Mouse (Mus musculus) cerebellum, adult 2 months (tissue): ENCODE measurements at regions not wholly inside any gene's neighbourhood (a gene's known extent, or its start where the extent isn't known, plus 50 kb on each side); places are given as distances from the start of the nearest gene placed in this dataset.

Experiments used
- DNase-seq, 2 experiments: peaks; one replicate each; pipeline ENCODE4 v3.0.0; 2021
- H3K27ac ChIP-seq: fragments of 200-500 bp; 2 replicates; pipeline ENCODE4 v1.5.1; 2012; ENCODE audit warnings: low read length, control low read depth, inconsistent platforms; ENCODE audit not compliant: insufficient read depth
- H3K27me3 ChIP-seq: fragments of 200-500 bp; 2 replicates; pipeline ENCODE4 v1.6.1; 2012; ENCODE audit warnings: inconsistent platforms, mild to moderate bottlenecking, low read length, moderate library complexity; ENCODE audit not compliant: control insufficient read depth, insufficient read depth
- H3K4me1 ChIP-seq: fragments of 200-500 bp; 2 replicates; pipeline ENCODE4 v1.6.1; 2011; ENCODE audit warnings: low read length; ENCODE audit not compliant: control insufficient read depth, insufficient read depth
- H3K4me3 ChIP-seq: fragments of 200-500 bp; replicated peaks from 2 replicates; pipeline ENCODE3; 2011; ENCODE audit warnings: mild to moderate bottlenecking, low read depth, low read length, control low read depth; ENCODE audit not compliant: insufficient read depth
- CTCF ChIP-seq: fragments of 200-500 bp; IDR thresholded peaks from 2 replicates; pipeline ENCODE4 v1.5.1; 2011; ENCODE audit warnings: low read depth, mild to moderate bottlenecking, control low read depth, low read length, moderate library complexity, borderline replicate concordance; ENCODE audit not compliant: insufficient read depth
- POLR2A ChIP-seq: fragments of 200-500 bp; IDR thresholded peaks from 2 replicates; pipeline ENCODE4 v1.6.1; 2011; ENCODE audit warnings: low read length, control low read depth, borderline replicate concordance; ENCODE audit not compliant: insufficient read depth
- WGBS: fragments of 180-500 bp; shearing (Covaris S2); methylation state at CpG from one replicate; pipeline ENCODE4 v1.1.7; 2018; 5-methylcytosine and 5-hydroxymethylcytosine counted together

DNA sequence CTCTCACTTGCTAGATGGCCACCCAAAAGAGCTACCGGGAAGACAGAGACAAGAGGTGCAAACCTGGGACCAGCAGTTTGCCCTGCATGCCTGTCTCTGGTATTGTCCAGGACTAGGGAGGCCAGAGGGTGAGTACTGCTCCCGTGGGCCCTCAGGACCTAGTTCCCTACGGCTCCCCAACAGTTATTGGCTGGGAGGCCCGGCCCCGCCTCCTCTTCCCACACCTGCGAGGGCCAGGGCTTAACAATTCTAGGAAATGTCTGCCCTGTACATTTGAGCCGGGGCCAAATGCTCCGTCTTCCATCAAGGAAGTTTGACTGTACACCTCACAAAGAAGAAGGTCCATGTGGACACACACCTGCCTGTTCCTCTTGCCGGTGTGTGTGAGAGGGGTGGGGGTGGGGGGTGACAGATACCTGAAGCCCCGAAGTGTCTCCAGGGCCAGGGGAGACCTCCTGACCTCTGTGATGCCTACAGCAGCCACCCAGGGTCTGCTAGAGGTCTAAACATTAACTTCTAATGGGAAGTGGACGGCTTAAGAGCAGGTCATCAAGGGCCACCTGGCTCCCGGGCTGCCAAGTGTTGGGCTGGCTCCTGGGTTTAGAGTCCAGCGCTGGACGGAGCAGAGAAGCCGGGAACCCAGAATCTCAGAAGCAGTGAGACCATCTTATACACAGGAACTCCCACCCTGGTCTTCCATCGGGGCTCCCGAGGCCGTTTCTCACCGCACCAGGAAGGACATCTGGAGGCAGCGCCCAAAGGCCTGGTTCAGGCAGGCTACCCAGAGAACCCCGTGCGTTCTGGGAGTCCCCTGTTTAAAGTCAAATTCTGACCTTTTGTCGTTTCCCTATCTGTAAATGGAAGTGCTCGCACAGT is 146.5 kb downstream of the Vegfa start:
- WGBS: 75% methylated on average over 24 of the region's 24 CpGs
- no peak for TF ChIP-seq CTCF
- TF ChIP-seq POLR2A: no peak

DNA sequence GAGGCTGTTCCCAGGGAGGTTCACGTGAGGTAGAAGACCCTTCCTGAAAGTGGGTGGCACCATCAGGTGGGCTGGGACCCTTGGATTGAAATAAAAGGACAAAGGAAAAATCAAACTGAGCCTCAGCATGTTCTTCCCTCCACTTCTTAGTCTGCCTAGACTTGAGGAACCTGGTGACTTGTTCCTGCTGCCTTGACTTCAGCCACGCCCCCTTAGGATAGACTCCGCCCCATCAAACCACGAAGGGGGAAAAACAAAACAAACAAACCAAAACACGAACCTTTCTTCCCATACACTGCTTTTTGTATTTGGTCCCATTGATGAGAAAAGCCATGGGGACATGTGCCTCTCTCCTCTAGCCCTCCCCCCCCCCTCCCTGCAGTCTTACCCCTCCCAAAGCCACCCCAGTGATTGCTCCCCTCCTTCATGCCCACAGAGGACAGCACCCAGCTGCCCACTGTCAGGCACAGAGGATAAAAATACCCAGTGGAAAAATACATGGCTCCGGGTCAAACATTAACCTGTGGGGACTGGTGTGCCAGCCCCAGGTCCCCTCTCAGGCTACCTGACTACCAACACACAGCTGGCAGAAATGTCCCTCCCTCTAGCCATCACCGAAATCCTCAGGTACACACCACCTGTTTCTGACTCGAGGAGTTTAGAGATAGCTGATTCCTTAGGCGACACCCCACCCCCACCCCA is 148.0 kb downstream of the Vegfa start:
- Histone ChIP-seq H3K27ac (no peak overlapping the region), H3K4me1 (no peaks in the 10 kb centered on the region; the same call in 1 of the 2 replicates), H3K4me3 (no peak overlapping the region), H3K27me3 (no peaks in the 10 kb centered on the region; the same call in 1 of the 2 replicates)
- DNase-seq: no peak
- TF ChIP-seq CTCF (no peak), POLR2A (no peak)
- 79% methylated on average over 9 of the region's 9 CpGs for WGBS

More for the DNA sequence above, 146.5 kb downstream of the Vegfa start:
- Histone ChIP-seq H3K27ac (no peak overlapping the region), H3K27me3 (no peaks in the 10 kb centered on the region; the same call in 1 of the 2 replicates), H3K4me1 (peaks cover 7% of the 10 kb centered on the region), H3K4me3 (no peak overlapping the region)
- no peak for DNase-seq

DNA sequence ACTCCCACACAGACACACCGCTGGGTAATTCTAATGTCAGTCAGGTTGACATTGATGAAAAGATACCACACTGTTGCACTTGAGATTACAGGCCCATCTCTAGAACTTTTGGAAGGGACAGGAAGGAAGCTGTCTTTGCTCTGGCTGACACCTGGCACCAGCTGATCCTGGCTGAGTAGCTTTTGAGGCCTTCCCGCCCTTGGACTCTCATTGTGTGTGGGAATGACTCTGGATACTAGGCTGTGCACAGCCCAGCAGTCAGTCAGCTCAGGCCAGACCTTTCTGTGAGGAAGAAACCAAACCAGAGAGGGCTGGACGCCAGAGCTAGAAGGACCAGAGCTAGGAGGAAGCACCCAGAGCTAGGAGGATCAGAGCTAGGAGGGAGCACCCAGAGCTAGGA is 149.0 kb upstream of the 1600014C23Rik start:
- DNase-seq: no peak
- Histone ChIP-seq H3K4me3 (no peak overlapping the region), H3K4me1 (no peaks in the 10 kb centered on the region), H3K27ac (no peak overlapping the region), H3K27me3 (no peaks in the 10 kb centered on the region; the same call in 1 of the 2 replicates)
- TF ChIP-seq CTCF: no peak
- TF ChIP-seq POLR2A: no peak
- WGBS: 81% methylated on average over 3 of the region's 3 CpGs

DNA sequence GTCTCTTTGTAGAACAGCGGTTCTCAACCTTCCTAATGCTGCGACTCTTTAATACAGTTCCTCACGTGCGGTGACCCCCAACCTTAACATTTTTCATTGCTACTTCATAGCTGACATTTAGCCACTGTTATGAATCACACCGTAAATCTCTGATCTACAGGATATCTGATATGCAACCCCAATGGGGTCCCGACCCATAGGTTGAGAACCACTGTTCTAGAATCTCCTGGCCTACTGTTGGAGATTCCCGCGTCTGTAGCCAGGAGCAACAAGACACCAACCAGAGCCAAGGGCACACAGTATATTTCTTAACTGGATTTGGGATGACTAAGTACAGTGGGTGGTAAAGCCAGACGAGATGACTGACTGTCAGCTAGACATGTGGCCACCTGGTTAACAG is 147.6 kb upstream of the 1600014C23Rik start:
- Histone ChIP-seq H3K4me1 (no peaks in the 10 kb centered on the region), H3K27me3 (no peaks in the 10 kb centered on the region; the same call in 1 of the 2 replicates), H3K27ac (no peak overlapping the region), H3K4me3 (no peak overlapping the region)
- 94% methylated on average over 9 of the region's 9 CpGs for WGBS
- no peak for DNase-seq
- TF ChIP-seq POLR2A (no peak), CTCF (no peak)

DNA sequence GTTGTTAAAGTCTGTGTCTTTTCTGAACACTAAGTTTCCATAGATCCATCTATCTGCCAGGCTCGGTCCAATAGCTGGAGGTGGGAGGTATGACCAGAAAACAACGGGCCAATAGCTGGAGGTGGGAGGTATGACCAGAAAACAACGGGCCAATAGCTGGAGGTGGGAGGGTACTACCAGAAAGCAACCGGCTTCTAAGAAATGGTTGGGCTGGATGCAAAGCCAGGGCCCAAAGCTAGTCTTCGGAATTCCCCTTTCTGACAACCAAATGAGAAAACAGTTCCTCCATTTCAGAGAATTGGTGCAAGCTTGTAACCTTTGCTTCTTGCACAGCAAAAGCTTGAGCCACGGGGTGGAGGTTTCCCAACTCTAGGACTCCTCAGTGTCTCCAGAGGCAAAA is 147.1 kb upstream of the 1600014C23Rik start:
- DNase-seq: no peak
- no peak overlapping the region for H3K4me3 ChIP-seq
- no peak overlapping the region for H3K27ac ChIP-seq
- H3K4me1 ChIP-seq: no peaks in the 10 kb centered on the region
- H3K27me3 ChIP-seq: no peaks in the 10 kb centered on the region
- no peak for TF ChIP-seq CTCF
- no peak for TF ChIP-seq POLR2A
- WGBS: 88% methylated on average over 6 of the region's 6 CpGs

GRCm38 (mm10) chr17:45879478-45880250 is 146.0 kb upstream of the 1600014C23Rik start:
- no peak for DNase-seq
- Histone ChIP-seq H3K27ac (no peak overlapping the region), H3K4me3 (no peak overlapping the region), H3K4me1 (no peaks in the 10 kb centered on the region), H3K27me3 (no peaks in the 10 kb centered on the region)
- WGBS: 73% methylated on average over 6 of the region's 6 CpGs
- no peak for TF ChIP-seq POLR2A

DNA sequence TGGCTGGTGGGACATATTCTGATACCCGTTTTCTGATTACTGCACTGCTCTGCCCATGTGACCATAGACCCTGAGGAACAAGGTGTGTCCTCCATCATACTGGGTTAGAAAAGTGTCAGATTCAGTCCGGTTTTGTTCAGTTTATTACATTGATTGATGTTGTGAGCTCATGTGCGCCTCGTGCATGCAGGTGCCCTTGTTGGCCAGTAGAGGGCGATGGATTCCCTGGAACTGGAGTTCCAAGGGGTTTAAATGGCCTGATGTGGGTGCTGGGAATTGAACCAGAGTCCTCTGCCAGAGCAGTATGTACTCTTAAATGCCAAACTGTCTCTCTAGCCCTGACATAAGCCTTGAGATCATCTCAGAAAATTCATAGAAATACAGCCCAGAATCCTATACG is 144.8 kb upstream of the 1600014C23Rik start:
- 91% methylated on average over 6 of the region's 6 CpGs for WGBS
- Histone ChIP-seq H3K27ac (no peak overlapping the region), H3K4me1 (no peaks in the 10 kb centered on the region), H3K4me3 (no peak overlapping the region), H3K27me3 (no peaks in the 10 kb centered on the region)
- no peak for DNase-seq
- TF ChIP-seq CTCF: no peak
- TF ChIP-seq POLR2A: no peak

- whole genome bisulfite sequencing: 55% methylated on average over 8 of the region's 8 CpGs
- Histone ChIP-seq H3K27me3 (no peaks in the 10 kb centered on the region), H3K4me3 (no peak overlapping the region), H3K27ac (no peak overlapping the region), H3K4me1 (0 out of 2 replicates have a peak, but pooled peaks cover 3% of the 10 kb centered on the region)
- DNase-seq: no peak
- TF ChIP-seq CTCF: no peak
- no peak for TF ChIP-seq POLR2A
Measured at GRCm38 (mm10) chr17:45875325-45875724, 141.7 kb upstream of the 1600014C23Rik start.
